Comparison of ENCODE assay signal across 8 mouse cellular contexts in genomic region chr9:3403251-3404208, GRCm38 (mm10). TPM values are rescaled to one million over a fixed set of nuclear protein-coding genes. Genes with fewer than 3 reads are reported as not detected.
DNase-seq lines count a peak whose midpoint lies in the region; ATAC-seq and TF ChIP-seq lines count a peak whose summit lies in the region.

TSS of gene Cwf19l2 (plus strand) at chr9:3403592.

- peak; percentile 86 for DNase-seq in c-Kit-positive CD71-positive TER-119-negative erythroid progenitor cells, embryonic 14.5 days (ENCODE audit: low read depth)
- DNase-seq in forebrain, embryonic 11.5 days (ENCODE audit: low spot score): peak; percentile 82
- peak; percentile 84 to 94 for DNase-seq in kidney, postnatal 36 days
- peak; percentile 95 for DNase-seq in telencephalon, adult 2 months (ENCODE audit: low read depth, low spot score)

- H3K27ac ChIP-seq in forebrain, embryonic 11.5 days (ENCODE audit: low read depth, low read length): no peak within 1 kb of the TSS
- H3K27ac ChIP-seq in heart, embryonic 16.5 days (ENCODE audit: low read length): peak within 1 kb of the TSS; percentile 84
- peak within 1 kb of the TSS; percentile 81 for H3K27ac ChIP-seq in liver, embryonic 15.5 days (replicated peaks)
- H3K27ac ChIP-seq in neural tube, embryonic 12.5 days: no peak within 1 kb of the TSS

- peak within 1 kb of the TSS; percentile 63 for H3K9ac ChIP-seq in forebrain, embryonic 11.5 days (ENCODE audit: low read length)
- H3K9ac ChIP-seq in heart, embryonic 16.5 days (ENCODE audit: low read length): peak within 1 kb of the TSS; percentile 81
- peak within 1 kb of the TSS; percentile 69 for H3K9ac ChIP-seq in liver, embryonic 15.5 days
- H3K9ac ChIP-seq in neural tube, embryonic 12.5 days: peak within 1 kb of the TSS; percentile 52

- peak; percentile 94 for ATAC-seq in forebrain, embryonic 11.5 days (replicated peaks; ENCODE audit: low FRiP score)
- peak; percentile 91 for ATAC-seq in heart, embryonic 16.5 days (replicated peaks; ENCODE audit: extremely low read depth, insufficient read depth, low FRiP score)
- ATAC-seq in liver, embryonic 15.5 days (ENCODE audit: insufficient read depth): peak; percentile 84
- peak; percentile 93 for ATAC-seq in neural tube, embryonic 12.5 days (ENCODE audit: low FRiP score, low read depth)

- peak within 1 kb of the TSS; percentile 89 for H3K4me3 ChIP-seq in E14TG2a.4 (replicated peaks; ENCODE audit: low read length)
- H3K4me3 ChIP-seq in forebrain, embryonic 11.5 days (ENCODE audit: low read depth, low read length): peak within 1 kb of the TSS; percentile 52
- peak within 1 kb of the TSS; percentile 73 for H3K4me3 ChIP-seq in heart, embryonic 16.5 days (ENCODE audit: low read length)
- H3K4me3 ChIP-seq in liver, embryonic 15.5 days (replicated peaks): peak within 1 kb of the TSS; percentile 78
- peak within 1 kb of the TSS; percentile 46 for H3K4me3 ChIP-seq in neural tube, embryonic 12.5 days

- H3K9me3 ChIP-seq in E14TG2a.4 (ENCODE audit: low read length): no peaks in the 10 kb centered on the region
- no peaks in the 10 kb centered on the region for H3K9me3 ChIP-seq in forebrain, embryonic 11.5 days (ENCODE audit: control insufficient read depth, low read length)
- H3K9me3 ChIP-seq in heart, embryonic 16.5 days (replicated peaks; ENCODE audit: control insufficient read depth, low read length): no peaks in the 10 kb centered on the region
- no peaks in the 10 kb centered on the region for H3K9me3 ChIP-seq in liver, embryonic 15.5 days (replicated peaks)
- H3K9me3 ChIP-seq in neural tube, embryonic 12.5 days: no peaks in the 10 kb centered on the region

- TF ChIP-seq CTCF in E14TG2a.4 (conservative IDR thresholded peaks at IDR 0.05; ENCODE audit: low read length): peak; percentile 62

- peaks cover 18% of the 10 kb centered on the region for H3K4me1 ChIP-seq in E14TG2a.4 (replicated peaks; ENCODE audit: low read depth, low read length)
- no peaks in the 10 kb centered on the region for H3K4me1 ChIP-seq in forebrain, embryonic 11.5 days (replicated peaks; ENCODE audit: control insufficient read depth, insufficient read depth, low read length)
- peaks cover 2% of the 10 kb centered on the region; the same call in 1 of the 2 replicates for H3K4me1 ChIP-seq in heart, embryonic 16.5 days (ENCODE audit: control insufficient read depth, insufficient read depth, low read length)
- H3K4me1 ChIP-seq in liver, embryonic 15.5 days (replicated peaks): peaks cover 8% of the 10 kb centered on the region; the same call in 1 of the 2 replicates
- no peaks in the 10 kb centered on the region for H3K4me1 ChIP-seq in neural tube, embryonic 12.5 days

- WGBS in forebrain, embryonic 11.5 days: under 1% methylated on average over 28 of the region's 28 CpGs
- under 1% methylated on average over 28 of the region's 28 CpGs for WGBS in heart, embryonic 16.5 days
- WGBS in liver, embryonic 15.5 days (ENCODE audit: insufficient replicate concordance): under 1% methylated on average over 28 of the region's 28 CpGs
- WGBS in neural tube, embryonic 12.5 days: under 1% methylated on average over 28 of the region's 28 CpGs

- H3K4me2 ChIP-seq in forebrain, embryonic 11.5 days (ENCODE audit: low read depth, low read length, severe bottlenecking): peak within 1 kb of the TSS; percentile 43
- H3K4me2 ChIP-seq in heart, embryonic 16.5 days (ENCODE audit: low read depth, low read length): peak within 1 kb of the TSS; percentile 84
- H3K4me2 ChIP-seq in liver, embryonic 15.5 days: peak within 1 kb of the TSS; percentile 79
- peak within 1 kb of the TSS; percentile 67 for H3K4me2 ChIP-seq in neural tube, embryonic 12.5 days (replicated peaks)

- H3K27me3 ChIP-seq in E14TG2a.4 (ENCODE audit: insufficient read depth, low read length): no peaks in the 10 kb centered on the region
- no peaks in the 10 kb centered on the region for H3K27me3 ChIP-seq in forebrain, embryonic 11.5 days (ENCODE audit: control insufficient read depth, insufficient read depth, low read length)
- no peaks in the 10 kb centered on the region for H3K27me3 ChIP-seq in heart, embryonic 16.5 days (ENCODE audit: control insufficient read depth, insufficient read depth, low read length)
- H3K27me3 ChIP-seq in liver, embryonic 15.5 days: no peaks in the 10 kb centered on the region
- no peaks in the 10 kb centered on the region for H3K27me3 ChIP-seq in neural tube, embryonic 12.5 days (replicated peaks)

- no peaks in the 10 kb centered on the region; the same call in 1 of the 2 replicates for H3K36me3 ChIP-seq in E14TG2a.4 (ENCODE audit: insufficient read depth, low read length)
- H3K36me3 ChIP-seq in forebrain, embryonic 11.5 days (ENCODE audit: control insufficient read depth, insufficient read depth, low read length): no peaks in the 10 kb centered on the region
- no peaks in the 10 kb centered on the region for H3K36me3 ChIP-seq in heart, embryonic 16.5 days (ENCODE audit: control insufficient read depth, insufficient read depth)
- H3K36me3 ChIP-seq in liver, embryonic 15.5 days (replicated peaks): no peaks in the 10 kb centered on the region
- H3K36me3 ChIP-seq in neural tube, embryonic 12.5 days: no peaks in the 10 kb centered on the region

RNA-seq across cellular contexts. Expression of gene Cwf19l2, which starts in this region (rescaled TPM):
- 15.2 and 19.8 TPM in 2 replicates for polyA plus RNA-seq in forebrain, embryonic 11.5 days (2014; fragmentation: Nextera tagmentation; extraction: Ambion mirVana)
- 9.8 and 10.6 TPM in 2 replicates for polyA plus RNA-seq in heart, embryonic 16.5 days (2015; fragmentation: Nextera tagmentation; extraction: Ambion mirVana)
- polyA plus RNA-seq in liver, embryonic 15.5 days (2015; fragmentation: Nextera tagmentation; extraction: Ambion mirVana): 3.3 and 3.7 TPM in 2 replicates
- 14.5 and 15.7 TPM in 2 replicates for polyA plus RNA-seq in neural tube, embryonic 12.5 days (2016; fragmentation: Nextera tagmentation; extraction: Ambion mirVana)

Comparison
In these comparisons a context has a peak if more than half of its experiments do, and no peak if none do; other contexts are left out.
1. H3K27ac ChIP-seq: peak in heart, embryonic 16.5 days (single experiment) and liver, embryonic 15.5 days (single experiment); none in forebrain, embryonic 11.5 days (single experiment) and neural tube, embryonic 12.5 days (single experiment).
2. Peak in every context shown above with its lines, with median percentiles within 50 percentile points of each other: H3K4me3 ChIP-seq, DNase-seq, ATAC-seq, H3K4me2 ChIP-seq and H3K9ac ChIP-seq.